Mouse (Mus musculus) megakaryocyte, embryonic 14.5 days (primary cell): Measurements from ENCODE around the gene Fstl1.

Source experiments
- FLI1 ChIP-seq: IDR thresholded peaks from 2 replicates; pipeline ENCODE4 v1.6.1; 2012; ENCODE audit warnings: low read length, inconsistent platforms, mixed read lengths
- GATA1 ChIP-seq: IDR thresholded peaks from 3 replicates; pipeline ENCODE4 v1.6.1; 2012; ENCODE audit warnings: mixed read lengths, low read length, inconsistent platforms, borderline replicate concordance

GRCm38 (mm10) chr16:37881168-37881567, 104.5 kb downstream of the Fstl1 start:
- TF ChIP-seq GATA1: no peak
- TF ChIP-seq FLI1: no peak
